28 mouse cellular contexts compared by ENCODE assay signal in the genomic region with DNA sequence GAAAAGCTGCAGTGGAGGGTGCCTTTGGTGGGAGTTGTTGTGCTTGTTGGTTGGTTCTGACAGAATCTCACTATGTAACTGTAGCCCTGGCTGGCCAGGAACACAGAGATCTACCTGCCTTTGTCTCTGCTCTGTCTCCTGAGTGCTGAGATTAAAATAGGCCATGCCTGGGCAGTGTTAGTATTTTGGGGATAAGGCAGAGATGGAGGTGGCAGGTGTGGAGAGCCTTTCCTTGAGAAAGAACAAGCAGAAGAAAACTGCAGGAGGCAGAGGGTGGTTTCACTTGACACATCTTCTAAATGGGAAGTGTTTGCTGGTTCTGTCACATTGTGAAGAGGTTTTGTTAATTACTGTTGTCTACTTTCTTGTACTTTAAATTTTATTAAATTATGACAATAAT.
"Had no signal": no experiment of that assay in that cellular context is flagged by ENCODE, and none has a peak within 500 bp of the region (broad histone marks: within the 10 kb centered on the region; RNA-seq: fewer than 3 reads in every experiment).

No protein-coding gene starts in this region.

- H3K9ac ChIP-seq: embryonic facial prominence, embryonic 12.5 days; embryonic facial prominence, embryonic 13.5 days; embryonic facial prominence, embryonic 15.5 days; forebrain, embryonic 12.5 days; forebrain, embryonic 13.5 days; forebrain, embryonic 15.5 days; forebrain, postnatal 0 days had no signal

- H3K4me3 ChIP-seq: embryonic facial prominence, embryonic 10.5 days; embryonic facial prominence, embryonic 12.5 days; embryonic facial prominence, embryonic 13.5 days; embryonic facial prominence, embryonic 15.5 days; erythroblast, embryonic 14.5 days; forebrain, embryonic 10.5 days; forebrain, embryonic 12.5 days; forebrain, embryonic 13.5 days; forebrain, embryonic 15.5 days; gastrocnemius, adult 2 months; heart, adult 2 months had no signal

- H3K9me3 ChIP-seq: embryonic facial prominence, embryonic 10.5 days; embryonic facial prominence, embryonic 12.5 days; embryonic facial prominence, embryonic 13.5 days; embryonic facial prominence, embryonic 15.5 days; forebrain, embryonic 10.5 days; forebrain, embryonic 12.5 days; forebrain, embryonic 13.5 days; forebrain, embryonic 15.5 days had no signal

- H3K27ac ChIP-seq: embryonic facial prominence, embryonic 10.5 days; embryonic facial prominence, embryonic 12.5 days; embryonic facial prominence, embryonic 13.5 days; embryonic facial prominence, embryonic 15.5 days; forebrain, embryonic 10.5 days; forebrain, embryonic 12.5 days; forebrain, embryonic 13.5 days; forebrain, embryonic 15.5 days; gastrocnemius, adult 2 months; heart, adult 2 months had no signal

- ATAC-seq: forebrain, embryonic 13.5 days; forebrain, embryonic 14.5 days; forebrain, embryonic 15.5 days; forebrain, embryonic 16.5 days; forebrain, postnatal 0 days had no signal

- H3K27me3 ChIP-seq: embryonic facial prominence, embryonic 12.5 days; embryonic facial prominence, embryonic 13.5 days; embryonic facial prominence, embryonic 15.5 days; forebrain, embryonic 12.5 days; forebrain, embryonic 13.5 days; forebrain, embryonic 15.5 days had no signal

- DNase-seq: cerebellum, adult 8-10 months; cerebellum, adult 9-10 months; cerebellum, adult 9-11 months; cerebellum, postnatal 10 days; cerebellum, postnatal 14 days; cerebellum, postnatal 25 days; cerebellum, postnatal 36 days; embryo, embryonic 11 days; forebrain, postnatal 0 days; gastrocnemius, adult 2 months; gastrocnemius, postnatal 10 days; gastrocnemius, postnatal 14 days; gastrocnemius, postnatal 25 days; gastrocnemius, postnatal 36 days; heart, adult 11 months; heart, adult 18-20 months; heart, adult 2 months had no signal

- H3K4me2 ChIP-seq: embryonic facial prominence, embryonic 12.5 days; embryonic facial prominence, embryonic 13.5 days; embryonic facial prominence, embryonic 15.5 days; forebrain, embryonic 12.5 days; forebrain, embryonic 13.5 days; forebrain, embryonic 15.5 days had no signal

- H3K36me3 ChIP-seq: embryonic facial prominence, embryonic 12.5 days; embryonic facial prominence, embryonic 13.5 days; embryonic facial prominence, embryonic 15.5 days; forebrain, embryonic 12.5 days; forebrain, embryonic 15.5 days had no signal
